Comparison of ENCODE assay signal across 19 mouse cellular contexts in the genomic region with DNA sequence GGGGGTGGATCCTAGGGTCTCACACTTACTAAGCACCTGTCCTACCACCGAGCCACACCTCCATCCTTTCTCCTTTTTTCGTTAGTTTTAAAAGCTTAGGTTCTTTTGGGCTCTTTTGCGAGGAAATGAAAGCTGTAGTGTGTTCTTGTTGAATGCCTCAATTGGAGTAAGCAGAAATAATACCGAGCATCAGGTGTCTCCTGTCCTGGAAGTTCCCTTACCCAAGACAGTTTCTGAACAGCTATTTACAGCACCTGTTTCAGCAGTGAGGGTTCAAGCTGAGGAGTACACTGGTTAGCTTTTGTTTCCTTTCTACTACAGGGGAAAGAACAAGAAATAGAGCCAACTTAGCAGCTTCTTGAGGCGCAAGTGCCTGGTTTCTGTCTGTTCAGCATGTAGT.
"Had no signal": no experiment of that assay in that cellular context is flagged by ENCODE, and none has a peak within 500 bp of the region (broad histone marks: within the 10 kb centered on the region; RNA-seq: fewer than 3 reads in every experiment).

No protein-coding gene starts in this region.

- ATAC-seq: liver, embryonic 12.5 days; lung, postnatal 0 days; midbrain, embryonic 15.5 days had no signal

- H3K9ac ChIP-seq: limb, embryonic 13.5 days; liver, embryonic 12.5 days; lung, embryonic 14.5 days; midbrain, embryonic 12.5 days; midbrain, embryonic 15.5 days had no signal

- H3K9me3 ChIP-seq: limb, embryonic 10.5 days; limb, embryonic 13.5 days; liver, embryonic 12.5 days; midbrain, embryonic 12.5 days; midbrain, embryonic 15.5 days had no signal

- DNase-seq: kidney, adult 18-20 months; kidney, adult 9 months; kidney, postnatal 14 days; layer of hippocampus, adult 9-11 months; liver; lung, embryonic 14.5 days; right cerebral cortex, postnatal 14 days; spleen, adult 18-20 months; thymus, adult 18-20 months; thymus, postnatal 36 days had no signal

- H3K4me2 ChIP-seq: limb, embryonic 13.5 days; liver, embryonic 12.5 days; lung, embryonic 14.5 days; midbrain, embryonic 12.5 days; midbrain, embryonic 15.5 days had no signal

- H3K27me3 ChIP-seq: liver, embryonic 12.5 days; midbrain, embryonic 12.5 days; midbrain, embryonic 15.5 days had no signal

- H3K4me3 ChIP-seq: layer of hippocampus, adult 2 months; limb, embryonic 10.5 days; limb, embryonic 13.5 days; liver, embryonic 12.5 days; midbrain, embryonic 12.5 days; midbrain, embryonic 15.5 days; myocyte had no signal

- H3K27ac ChIP-seq: layer of hippocampus, adult 2 months; limb, embryonic 10.5 days; limb, embryonic 13.5 days; liver, embryonic 12.5 days; macrophage; midbrain, embryonic 12.5 days; midbrain, embryonic 15.5 days had no signal

- H3K36me3 ChIP-seq: limb, embryonic 10.5 days; limb, embryonic 13.5 days; liver, embryonic 12.5 days; midbrain, embryonic 12.5 days; midbrain, embryonic 15.5 days had no signal
